Mouse (Mus musculus) heart, postnatal 10 days (tissue): Measurements from ENCODE around the gene Kcnq4. TPM values are rescaled to one million over a fixed set of nuclear protein-coding genes. Genes with fewer than 3 reads are reported as not detected.

ENCODE experiments used
- DNase-seq, 2 experiments: peaks; one replicate each; pipeline ENCODE4 v3.0.0; 2021
- intact Hi-C: fragments of 180-260 bp; cut with DNase I; formaldehyde crosslinking; loops from one replicate; pipeline ENCODE4 v1.15.1; 2025
- total RNA-seq, 2 experiments: library from RNA; stranded (reverse); gene quantifications; 2 replicates each; pipeline ENCODE4 v1.2.3; 2021

Gene Kcnq4
- total RNA-seq, 2 experiments from 2014 or later: 3.3 to 3.5 TPM

DNA sequence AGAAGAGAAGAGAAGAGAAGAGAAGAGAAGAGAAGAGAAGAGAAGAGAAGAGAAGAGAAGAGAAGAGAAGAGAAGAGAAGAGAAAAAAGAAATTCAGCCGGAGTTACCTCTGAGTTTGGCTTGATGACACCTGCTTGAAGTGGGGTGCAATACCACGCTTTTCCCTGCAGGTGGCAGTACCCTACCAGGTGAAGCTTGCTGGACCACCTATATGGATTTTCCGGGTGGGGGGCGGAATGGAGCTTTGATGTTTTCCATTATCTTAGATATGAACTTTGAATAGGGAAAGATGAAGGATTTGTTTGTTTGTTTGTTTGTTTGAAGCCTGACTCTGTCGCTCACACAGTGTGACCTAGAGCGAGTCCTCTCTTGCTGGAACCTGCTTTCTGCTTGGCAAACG, 67.5 kb downstream of the Kcnq4 start:
- DNase-seq: peak; percentile 41 to 60

DNA sequence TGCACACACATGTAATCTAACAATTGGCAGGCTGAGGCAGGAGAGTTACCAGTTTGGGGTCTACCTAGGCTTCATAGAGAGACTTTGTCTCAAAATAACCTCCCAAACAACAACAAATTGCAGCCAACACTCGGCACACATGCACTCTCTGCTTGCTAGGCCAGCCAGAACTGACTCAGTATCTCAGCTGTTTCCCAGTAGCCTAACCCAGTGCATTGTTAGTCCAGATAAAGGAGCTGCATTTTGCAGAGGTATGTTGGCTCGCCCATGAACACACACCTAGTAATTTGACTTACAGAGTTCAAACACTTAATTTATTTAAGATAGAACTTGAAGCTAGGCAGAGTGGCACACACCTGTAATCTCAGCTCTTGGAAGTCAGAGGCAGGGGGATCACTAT, 72.8 kb downstream of the Kcnq4 start:
- intact Hi-C loops: no loop called here
- no peak for DNase-seq

More for the DNA sequence above, 67.5 kb downstream of the Kcnq4 start:
- intact Hi-C loops: loop anchor here (1.0 to 5.0 kb wide), 3 partner anchors 66 to 299 kb away; partner anchors contain the start of gene Kcnq4

DNA sequence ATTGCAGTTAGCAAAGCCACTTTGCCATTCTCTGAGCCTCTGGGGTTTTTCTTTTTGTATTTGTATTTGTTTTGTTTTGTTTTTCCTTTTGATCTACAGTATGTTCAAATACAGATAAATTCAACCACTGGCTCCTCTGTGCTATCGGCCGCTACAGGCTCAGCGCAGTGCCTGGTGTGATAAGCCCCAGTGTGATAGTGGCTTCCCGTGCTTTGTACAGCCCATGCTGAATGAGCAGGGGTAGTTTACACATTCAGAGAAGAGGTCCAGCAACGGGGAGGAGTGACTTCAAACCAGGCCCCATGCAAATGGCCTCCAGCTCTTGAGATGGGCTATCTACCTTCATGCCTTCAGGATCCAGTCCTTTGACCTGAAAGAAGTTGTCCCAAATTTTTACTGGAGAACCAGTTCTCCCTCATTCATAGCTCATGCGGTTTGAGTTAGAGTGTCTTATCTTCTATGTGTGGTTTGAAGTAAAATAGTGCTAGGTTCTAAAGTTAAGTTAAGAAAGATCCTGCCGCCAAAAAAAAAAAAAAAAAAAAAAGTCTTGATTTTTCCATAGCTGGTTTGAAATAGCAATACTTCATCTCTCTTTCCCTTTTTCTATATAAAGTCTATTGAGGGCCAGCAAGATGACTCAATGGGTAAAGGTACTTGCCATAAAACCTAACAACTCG, 73.5 kb downstream of the Kcnq4 start:
- DNase-seq: no peak
- intact Hi-C loops: no loop called here

DNA sequence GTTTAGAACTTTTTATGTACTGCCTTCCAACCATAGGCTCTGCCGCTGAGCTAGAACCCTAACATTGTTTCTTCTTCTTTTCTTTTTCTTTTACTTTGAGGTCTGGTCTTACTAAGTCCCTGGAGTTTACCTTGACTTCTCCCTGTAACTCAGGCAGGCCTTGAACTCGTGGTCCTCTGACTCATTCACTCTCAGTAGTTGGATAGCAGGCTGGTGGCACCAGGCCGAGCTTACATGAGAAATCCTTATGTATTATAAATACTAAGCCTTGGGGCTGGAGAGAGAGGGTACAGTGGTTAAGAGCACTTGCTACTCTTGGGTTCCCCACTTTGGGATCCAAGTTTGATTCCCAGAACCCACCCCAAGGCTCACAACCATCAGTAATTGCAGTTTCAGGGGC, 74.8 kb downstream of the Kcnq4 start:
- intact Hi-C loops: no loop called here

DNA sequence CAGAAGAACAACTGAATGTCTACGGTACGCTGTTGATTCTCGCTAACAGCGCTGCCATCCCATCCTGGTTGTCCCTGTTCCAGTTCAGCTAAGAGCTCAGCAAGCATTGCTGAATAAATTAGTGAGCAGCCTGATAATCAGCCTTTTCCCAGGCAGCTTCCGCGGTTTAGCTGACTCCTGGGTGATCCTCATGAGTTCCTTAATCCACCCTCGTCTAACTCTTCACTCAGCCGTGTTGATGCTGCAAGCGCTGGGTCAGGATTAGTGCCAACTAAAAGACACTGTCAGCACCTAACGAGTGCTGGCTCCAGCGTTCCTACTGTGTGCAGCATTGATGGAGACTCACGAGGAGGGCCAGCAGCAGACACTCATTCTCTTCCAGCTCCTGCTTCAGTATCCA, 77.4 kb downstream of the Kcnq4 start:
- intact Hi-C loops: no loop called here
- DNase-seq: no peak

More for the DNA sequence above, 74.8 kb downstream of the Kcnq4 start:
- DNase-seq: no peak

DNA sequence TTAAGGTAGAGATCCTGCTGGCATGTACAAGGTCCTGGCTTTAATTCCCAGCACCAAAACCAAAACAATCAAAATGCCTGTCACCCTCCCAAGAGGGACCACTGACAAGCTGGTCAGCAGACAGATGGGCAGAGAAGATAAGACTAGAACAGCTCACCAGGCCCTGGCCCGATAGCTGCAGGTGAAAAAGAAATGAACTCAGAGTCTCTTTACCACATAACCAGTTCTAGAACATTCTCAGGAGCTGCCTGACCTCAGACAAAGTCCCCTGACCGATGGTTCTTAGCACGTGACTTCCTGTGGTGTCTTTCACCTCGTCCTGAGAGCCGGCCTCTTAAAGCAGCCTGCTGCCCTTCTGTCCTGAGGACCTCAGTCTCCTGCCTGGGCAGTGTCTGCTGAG, 78.8 kb downstream of the Kcnq4 start:
- no peak for DNase-seq
- intact Hi-C loops: loop anchor here (5.0 kb wide), 1 partner anchor 77 kb away; no protein-coding TSS in a partner anchor

DNA sequence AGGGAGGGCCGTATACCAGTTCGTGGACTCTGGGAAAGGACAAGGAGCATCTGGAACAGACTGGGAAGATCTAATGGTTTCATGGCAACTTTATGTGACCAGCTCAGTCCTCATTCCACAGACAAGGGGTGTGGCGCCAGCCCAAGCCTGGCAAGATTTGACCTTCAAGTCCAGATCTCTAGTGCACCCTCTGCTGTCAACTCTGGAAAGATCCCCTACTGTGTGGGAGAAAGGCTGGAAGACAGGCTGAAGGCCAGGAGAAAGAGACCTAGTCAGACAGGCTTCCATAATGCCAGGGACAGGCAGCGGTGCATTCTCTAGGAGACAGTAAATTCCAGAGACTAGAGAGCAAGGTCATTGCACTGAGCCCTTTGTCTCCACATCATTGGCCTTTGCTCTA, 79.9 kb downstream of the Kcnq4 start:
- intact Hi-C loops: loop anchor here (1.0 to 5.0 kb wide), 2 partner anchors 53 to 76 kb away; no protein-coding TSS in a partner anchor
- DNase-seq: peak; percentile 71 to 80

DNA sequence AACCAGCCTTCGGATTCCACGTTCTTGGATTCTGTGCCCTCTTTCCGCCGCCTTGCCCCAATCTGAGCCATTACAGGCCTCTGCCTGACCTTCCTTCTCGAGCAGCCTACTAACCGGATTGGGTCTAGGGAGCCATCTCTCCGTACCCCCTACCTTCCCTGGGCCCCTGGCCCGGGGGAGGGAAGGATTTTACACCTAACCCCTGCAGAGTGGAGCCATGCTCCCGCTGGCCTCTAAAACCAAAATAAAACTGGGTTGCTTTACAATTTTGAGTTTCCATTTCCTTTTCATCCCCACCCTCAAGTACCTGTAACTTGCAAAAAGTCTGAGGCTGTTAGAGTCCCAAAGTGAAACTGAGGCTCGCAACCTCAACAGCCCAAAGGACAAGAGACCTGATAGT, 80.9 kb downstream of the Kcnq4 start:
- no peak for DNase-seq
- intact Hi-C loops: loop anchor here (5.0 kb wide), 1 partner anchor 75 kb away; no protein-coding TSS in a partner anchor

DNA sequence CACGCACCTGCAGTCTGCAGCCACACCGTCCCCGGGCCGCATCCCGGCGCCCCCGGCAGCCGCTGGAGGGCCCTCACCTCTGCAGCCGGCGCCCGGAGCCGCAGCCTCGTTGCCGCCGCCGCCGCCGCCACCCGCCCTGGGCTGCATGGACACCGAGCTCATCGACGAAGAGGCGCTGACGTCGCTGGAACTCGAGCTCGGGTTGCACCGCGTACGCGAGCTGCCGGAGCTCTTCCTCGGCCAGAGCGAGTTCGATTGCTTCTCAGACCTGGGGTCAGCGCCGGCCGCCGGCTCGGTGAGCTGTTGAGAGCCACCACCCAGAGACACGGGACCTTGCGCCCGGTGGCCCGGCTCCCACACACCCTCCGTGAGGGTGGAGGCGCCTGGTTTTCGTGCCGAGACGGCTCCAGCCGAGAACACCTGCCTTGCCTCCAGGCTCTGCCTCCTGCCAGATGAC, 81.3 kb downstream of the Kcnq4 start:
- intact Hi-C loops: loop anchor here (5.0 kb wide), 1 partner anchor 75 kb away; no protein-coding TSS in a partner anchor
- DNase-seq: peak; percentile 65 to 69

DNA sequence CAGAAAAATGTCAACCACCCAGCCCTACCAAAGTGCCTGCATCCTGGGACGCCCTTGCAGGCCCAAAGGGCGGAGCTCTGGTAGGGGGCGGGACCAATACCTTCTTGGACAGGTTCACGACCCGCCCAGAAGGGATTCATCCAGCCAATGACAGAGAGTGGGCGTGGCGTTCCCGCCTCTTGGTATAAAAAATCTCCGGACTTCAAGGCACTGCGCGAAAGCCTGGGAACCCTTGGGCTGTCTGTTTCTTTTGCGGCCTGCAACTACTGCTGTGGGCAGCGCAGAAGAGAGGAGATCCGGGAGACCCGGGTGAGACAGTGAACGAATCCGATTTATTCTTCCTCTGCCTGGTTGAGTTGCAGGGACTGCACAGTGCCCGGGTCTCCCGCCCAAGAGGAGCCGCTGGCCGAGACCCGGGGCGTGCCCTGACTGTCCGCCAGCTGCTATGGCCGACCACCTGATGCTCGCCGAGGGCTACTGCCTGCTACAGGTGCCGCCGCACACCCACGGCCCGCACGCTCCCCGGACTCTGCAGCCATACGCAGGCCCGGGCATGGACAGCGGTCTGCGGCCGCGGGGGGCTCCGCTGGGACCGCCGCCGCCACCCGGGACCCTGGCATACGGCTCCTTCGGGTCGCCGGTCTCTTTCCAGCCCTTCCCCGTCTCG, 81.9 kb downstream of the Kcnq4 start, which contains the start of gene Cited4:
Cited4 (plus strand) TSS at position 215 of the 667 bp plus-strand sequence.
- peak; percentile 91 to 94 for DNase-seq

DNA sequence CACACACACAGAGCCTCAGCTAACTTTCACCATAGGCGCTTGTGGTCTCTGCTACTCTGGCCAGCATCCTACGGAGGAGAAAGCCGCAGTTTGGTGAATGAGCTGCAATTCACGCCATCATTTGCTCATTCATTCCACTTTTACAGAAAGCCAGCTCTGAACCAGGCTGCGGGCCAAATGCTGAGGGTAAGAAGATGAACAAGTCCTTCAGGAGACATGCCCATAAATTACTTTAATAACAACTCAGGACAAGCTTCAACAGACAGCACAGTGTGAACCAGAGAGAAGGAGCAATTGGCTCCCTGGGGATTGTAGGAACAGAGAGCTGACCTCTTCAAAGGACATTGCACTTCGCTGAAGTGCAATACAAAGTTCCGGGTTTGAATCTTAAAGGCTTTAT, 82.6 kb downstream of the Kcnq4 start:
- DNase-seq: peak in 1 of 2 experiments; percentile 16
- intact Hi-C loops: loop anchor here (5.0 kb wide), 1 partner anchor 73 kb away; no protein-coding TSS in a partner anchor

More for the DNA sequence above, 81.9 kb downstream of the Kcnq4 start, which contains the start of gene Cited4:
- intact Hi-C loops: loop anchor here (5.0 kb wide), 1 partner anchor 74 kb away; no protein-coding TSS in a partner anchor

DNA sequence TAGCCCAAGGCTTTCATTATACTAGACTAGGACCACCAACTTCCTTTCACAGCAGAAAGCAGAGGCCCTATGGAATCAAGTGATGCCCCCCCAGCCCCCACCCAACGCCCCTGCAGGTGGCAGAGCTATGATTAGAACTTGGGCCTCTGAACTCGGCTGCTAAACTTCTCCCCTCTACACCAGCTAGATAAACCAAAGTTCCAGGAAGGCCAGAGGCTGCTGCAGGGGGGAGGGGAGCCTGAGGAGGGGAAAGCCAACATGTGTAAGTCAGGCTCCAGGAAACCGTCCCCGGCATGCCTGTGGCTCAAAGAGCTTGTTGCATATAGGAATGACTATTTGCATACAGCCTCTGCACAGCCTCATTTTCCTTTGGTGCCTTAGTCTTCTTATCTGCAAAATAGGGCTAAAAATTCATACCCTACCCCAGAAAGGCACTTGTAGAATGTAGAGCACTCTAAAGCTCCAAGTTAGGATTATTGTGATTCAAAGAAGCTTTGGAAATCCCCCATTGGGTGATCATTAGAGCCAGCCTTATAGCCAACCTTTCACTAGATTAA, 83.2 kb downstream of the Kcnq4 start:
- intact Hi-C loops: loop anchor here (5.0 kb wide), 1 partner anchor 73 kb away; no protein-coding TSS in a partner anchor
- DNase-seq: no peak

DNA sequence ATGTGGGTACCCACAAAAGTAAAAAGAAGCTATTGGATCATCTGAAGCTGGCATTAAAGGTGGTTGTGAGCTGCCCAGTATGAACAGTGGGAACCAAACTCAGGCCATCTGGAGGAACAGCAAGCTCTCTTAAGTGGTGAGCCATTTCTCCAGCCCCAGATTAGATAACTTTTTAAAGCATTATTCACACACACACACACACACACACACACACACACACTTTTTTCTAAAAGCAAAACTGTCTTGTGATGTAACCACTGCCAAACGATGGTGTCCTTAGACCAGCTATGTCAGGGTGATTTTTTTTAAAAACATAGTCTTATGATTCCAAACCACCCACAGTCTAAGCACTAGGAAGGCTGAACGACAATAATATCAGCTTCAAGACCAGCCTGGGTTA, 83.8 kb downstream of the Kcnq4 start:
- no peak for DNase-seq
- intact Hi-C loops: no loop called here

DNA sequence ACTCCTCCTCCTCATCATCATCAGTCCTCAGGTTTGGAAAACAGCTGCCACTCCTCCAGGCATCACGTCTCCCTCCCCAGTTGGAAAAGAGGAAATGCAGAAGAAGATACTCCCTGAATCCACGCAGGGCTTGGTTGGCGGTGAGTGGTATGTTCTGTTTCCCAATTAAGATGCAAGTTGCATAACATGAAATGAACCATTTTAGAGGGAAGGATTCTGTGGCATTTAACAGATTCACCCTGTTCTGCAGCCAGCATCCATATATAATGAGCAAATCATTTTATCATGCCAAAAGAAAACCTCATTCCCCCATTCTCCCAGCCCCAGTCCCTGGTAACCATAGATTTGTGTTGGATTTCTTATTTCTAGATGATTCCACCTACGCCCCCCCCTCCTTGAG, 87.9 kb downstream of the Kcnq4 start:
- DNase-seq: no peak
- intact Hi-C loops: no loop called here

DNA sequence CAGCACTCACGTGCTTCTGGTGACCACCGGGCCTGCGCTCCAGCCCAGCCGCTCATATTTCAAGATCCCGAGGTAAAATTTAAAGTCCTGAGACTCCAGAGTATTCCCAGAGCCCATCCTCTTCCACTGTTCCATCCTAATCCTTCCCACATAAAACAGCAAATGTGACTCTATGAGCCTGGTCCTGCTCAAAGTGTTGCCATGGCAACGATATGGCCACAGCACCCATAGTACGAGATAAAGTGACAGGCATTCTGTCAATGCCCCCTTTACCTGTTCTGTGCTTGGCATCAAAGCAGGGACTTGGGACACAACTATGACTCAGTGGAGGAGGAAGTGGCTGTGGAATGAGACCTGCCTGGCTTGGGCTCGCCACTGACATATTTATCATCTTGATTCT, 92.5 kb downstream of the Kcnq4 start:
- DNase-seq: no peak
- intact Hi-C loops: no loop called here

DNA sequence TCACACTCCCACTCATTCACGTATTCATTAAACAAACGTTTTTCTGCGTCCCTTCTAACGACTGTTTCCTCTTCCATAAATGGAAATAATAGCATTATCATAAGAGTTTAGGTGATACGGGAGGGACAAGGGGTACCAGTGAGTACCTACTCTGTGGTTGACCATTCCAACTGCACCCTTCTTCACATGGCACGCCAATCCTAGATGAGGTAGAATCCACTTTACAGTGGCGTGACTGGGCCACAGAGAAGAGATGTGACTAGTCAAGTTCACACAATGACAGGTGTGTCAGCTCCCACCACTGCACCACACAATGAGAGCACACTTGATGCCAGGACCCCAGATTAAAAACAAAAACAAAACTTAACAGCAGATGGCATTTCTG, 98.2 kb downstream of the Kcnq4 start:
- intact Hi-C loops: no loop called here
- DNase-seq: no peak

DNA sequence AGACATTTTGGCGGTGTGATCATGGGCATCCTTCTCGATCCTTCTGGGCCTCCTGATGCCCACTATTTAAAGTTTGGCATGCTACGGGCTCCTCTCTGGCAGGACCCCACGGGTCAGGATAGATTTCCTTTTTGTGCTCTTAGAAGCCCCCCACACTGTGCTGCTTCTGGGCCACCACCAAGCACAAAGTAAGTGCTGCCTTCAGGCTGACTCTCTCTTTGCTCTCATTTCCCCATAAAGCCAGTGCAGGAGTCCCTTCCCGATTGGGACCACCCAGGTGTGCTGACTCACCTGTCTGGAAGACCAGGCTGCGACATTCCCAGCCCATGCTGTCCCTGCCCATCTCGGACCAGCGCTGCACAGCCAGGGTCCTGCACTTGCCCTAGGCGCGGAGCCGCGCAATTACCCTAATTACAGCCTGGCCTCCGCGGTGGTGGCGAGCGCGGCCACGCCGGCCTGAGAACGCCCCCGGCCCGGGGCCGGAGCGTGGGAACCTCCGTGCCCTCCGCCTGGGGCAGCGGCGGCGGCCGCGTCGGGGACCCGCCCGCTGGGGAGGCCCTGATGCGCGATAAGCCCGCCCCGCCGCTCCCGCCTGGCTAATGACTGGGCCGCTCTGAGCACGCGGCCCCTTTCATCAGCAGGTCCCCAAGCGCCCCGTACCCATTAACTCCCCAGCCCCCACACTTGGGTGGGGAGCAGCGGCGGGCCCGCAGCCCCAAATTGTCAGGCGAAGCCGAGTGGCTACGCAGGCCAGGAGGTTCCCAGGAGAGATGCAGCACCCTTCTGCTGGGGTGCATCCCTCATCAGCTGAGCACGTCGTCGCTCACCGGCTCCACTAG, 98.8 kb downstream of the Kcnq4 start:
- intact Hi-C loops: no loop called here
- peak; percentile 16 to 24 for DNase-seq
